Mouse (Mus musculus) lung, postnatal 0 days (tissue): ENCODE measurements around the gene Ptprn2.

Source experiments
- CTCF ChIP-seq: IDR thresholded peaks from 2 replicates; pipeline ENCODE4 v1.5.1; 2016; ENCODE audit warnings: antibody characterized with exemption, mild to moderate bottlenecking
- EP300 ChIP-seq: IDR thresholded peaks from 2 replicates; pipeline ENCODE4 v1.6.1; 2016; ENCODE audit warnings: antibody characterized with exemption, mild to moderate bottlenecking, control low read depth

GRCm38 (mm10) chr12:116438591-116438990, 46.9 kb upstream of the Ptprn2 start:
- no peak for TF ChIP-seq CTCF
- no peak for TF ChIP-seq EP300
